Mouse (Mus musculus): Measurements from ENCODE around the gene Heyl. TPM values are rescaled to one million over a fixed set of nuclear protein-coding genes. Genes with fewer than 3 reads are reported as not detected.
"Not testable (repeated sequence)": the region's sequence is repeated elsewhere in the genome, so short reads cannot be mapped to it uniquely, and the experiment has no call there.

The Heyl gene
- total and polyA plus RNA-seq, 3 experiments, result 15.8 to 16.8 (median 16.5) TPM

DNA sequence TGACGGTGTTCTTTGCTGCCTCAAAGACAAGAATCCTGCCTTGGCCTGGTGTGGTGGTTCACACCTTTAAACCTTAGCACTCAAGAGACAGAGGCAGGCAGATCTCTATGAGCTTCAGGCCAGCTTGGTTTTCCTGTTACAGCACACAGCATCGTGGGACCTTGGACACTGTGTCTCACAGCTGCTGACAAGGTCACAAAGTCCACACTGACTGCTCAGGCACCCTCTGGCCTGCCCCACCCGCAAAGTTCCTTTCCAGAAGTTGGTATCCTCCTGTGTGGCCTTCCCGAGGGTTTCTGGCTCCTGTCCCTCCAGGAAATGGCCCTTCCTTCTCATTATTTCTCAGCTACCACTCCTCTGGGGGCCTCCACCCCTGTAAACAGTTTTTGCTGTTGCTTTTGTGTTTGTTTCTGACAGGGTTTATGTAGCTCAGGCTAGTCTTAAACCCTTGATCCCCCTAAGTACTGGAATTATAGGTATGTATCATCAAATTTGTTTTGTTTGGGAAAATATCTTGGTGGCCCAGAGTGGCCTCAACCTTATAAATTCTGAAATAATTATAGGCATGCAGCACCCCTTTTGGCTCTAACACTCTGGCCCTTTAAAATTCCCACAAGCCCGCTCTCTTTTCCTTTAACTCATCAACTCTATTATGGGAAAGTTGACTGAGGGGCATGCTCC is 28.5 kb downstream of the Heyl start, which contains the start of gene Pabpc4:
Gene Pabpc4, plus strand, starts transcription at position 631 of the 681 bp plus-strand sequence.
- Histone ChIP-seq H3K27me3 (ENCODE audit: control insufficient read depth, insufficient read depth, low read length) (no peaks in the 10 kb centered on the region), H3K4me1 (ENCODE audit: control insufficient read depth, insufficient read depth, low read length) (no peaks in the 10 kb centered on the region), H3K36me3 (ENCODE audit: control insufficient read depth, insufficient read depth, low read length) (no peaks in the 10 kb centered on the region), H3K79me2 (replicated peaks; ENCODE audit: control insufficient read depth, insufficient read depth, low read length) (no peaks in the 10 kb centered on the region), H3K4me3 (no peak within 1 kb of the TSS), H3K9ac (ENCODE audit: low read depth, low read length) (no peak within 1 kb of the TSS), H3K27ac (no peak within 1 kb of the TSS)
- 55% methylated on average over 5 of the region's 5 CpGs for whole genome bisulfite sequencing
- intact Hi-C loops (cut with DNase I), result no loop called here
- no peak for DNase-seq
- no peak for TF ChIP-seq EP300 (IDR thresholded peaks at IDR 0.05; ENCODE audit: insufficient read depth, low read depth, low read length)
- TF ChIP-seq CTCF (IDR thresholded peaks at IDR 0.05), result no peak
- no peak for TF ChIP-seq POLR2A (IDR thresholded peaks at IDR 0.05; ENCODE audit: insufficient read depth, low read depth, low read length)

DNA sequence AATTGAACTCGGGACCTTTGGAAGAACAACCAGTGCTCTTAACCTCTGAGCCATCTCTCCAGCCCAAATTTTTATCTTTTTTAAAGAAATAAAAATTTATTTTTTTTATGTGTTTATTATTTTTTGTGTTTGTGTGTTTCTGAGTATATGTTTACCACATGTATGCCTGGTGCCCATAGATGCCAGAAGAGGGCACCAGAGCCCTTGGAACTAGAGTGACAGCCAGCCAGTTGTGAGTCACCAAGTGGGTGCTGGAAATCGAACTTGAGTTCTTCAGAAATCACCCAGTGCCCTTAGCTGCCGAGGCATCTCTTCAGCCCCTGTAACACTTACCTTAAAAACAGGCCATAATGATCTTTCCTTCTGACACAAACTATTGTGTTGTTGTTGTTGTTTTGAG is 37.7 kb downstream of the Heyl start:
- TF ChIP-seq EP300 (IDR thresholded peaks at IDR 0.05; ENCODE audit: insufficient read depth, low read depth, low read length), result no peak
- no peak for TF ChIP-seq CTCF (IDR thresholded peaks at IDR 0.05)
- TF ChIP-seq POLR2A (IDR thresholded peaks at IDR 0.05; ENCODE audit: insufficient read depth, low read depth, low read length), result no peak
- Histone ChIP-seq H3K27me3 (ENCODE audit: control insufficient read depth, insufficient read depth, low read length) (no peaks in the 10 kb centered on the region), H3K9ac (ENCODE audit: low read depth, low read length) (no peak overlapping the region), H3K4me1 (ENCODE audit: control insufficient read depth, insufficient read depth, low read length) (no peaks in the 10 kb centered on the region), H3K36me3 (ENCODE audit: control insufficient read depth, insufficient read depth, low read length) (no peaks in the 10 kb centered on the region), H3K27ac (no peak overlapping the region), H3K79me2 (replicated peaks; ENCODE audit: control insufficient read depth, insufficient read depth, low read length) (no peaks in the 10 kb centered on the region), H3K4me3 (no peak overlapping the region)
- WGBS, result 92% methylated on average over 3 of the region's 3 CpGs
- intact Hi-C loops (cut with DNase I), result no loop called here
- no peak for DNase-seq

DNA sequence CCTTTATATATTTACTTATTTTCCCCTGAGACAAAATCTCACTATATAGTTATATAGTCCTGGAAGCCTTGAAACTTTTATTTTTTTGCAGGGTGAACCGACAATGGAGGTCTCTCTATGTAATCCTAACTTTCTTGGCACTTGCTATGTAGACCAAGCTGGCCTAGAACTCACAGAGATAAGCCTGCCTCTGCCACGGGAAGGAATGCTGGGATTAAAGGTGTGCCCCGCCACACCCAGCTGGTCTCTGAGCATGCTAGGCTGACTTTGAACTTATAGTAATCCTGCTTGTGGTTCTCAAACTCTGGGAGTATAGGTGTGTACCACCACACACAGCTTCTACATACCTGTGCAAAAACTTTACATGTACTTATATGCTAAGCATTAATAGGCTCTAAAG is 46.8 kb downstream of the Heyl start:
- TF ChIP-seq CTCF (IDR thresholded peaks at IDR 0.05) (no peak), EP300 (IDR thresholded peaks at IDR 0.05; ENCODE audit: insufficient read depth, low read depth, low read length) (no peak), POLR2A (IDR thresholded peaks at IDR 0.05; ENCODE audit: insufficient read depth, low read depth, low read length) (no peak)
- Histone ChIP-seq H3K27ac (no peak overlapping the region), H3K4me3 (no peak overlapping the region), H3K27me3 (ENCODE audit: control insufficient read depth, insufficient read depth, low read length) (no peaks in the 10 kb centered on the region), H3K79me2 (replicated peaks; ENCODE audit: control insufficient read depth, insufficient read depth, low read length) (no peaks in the 10 kb centered on the region), H3K36me3 (ENCODE audit: control insufficient read depth, insufficient read depth, low read length) (no peaks in the 10 kb centered on the region), H3K9ac (ENCODE audit: low read depth, low read length) (no peak overlapping the region), H3K4me1 (ENCODE audit: control insufficient read depth, insufficient read depth, low read length) (peaks cover 3% of the 10 kb centered on the region; the same call in 1 of the 2 replicates)
- intact Hi-C loops (cut with DNase I), result no loop called here
- no peak for DNase-seq
- WGBS, result 56% methylated on average over 3 of the region's 3 CpGs

DNA sequence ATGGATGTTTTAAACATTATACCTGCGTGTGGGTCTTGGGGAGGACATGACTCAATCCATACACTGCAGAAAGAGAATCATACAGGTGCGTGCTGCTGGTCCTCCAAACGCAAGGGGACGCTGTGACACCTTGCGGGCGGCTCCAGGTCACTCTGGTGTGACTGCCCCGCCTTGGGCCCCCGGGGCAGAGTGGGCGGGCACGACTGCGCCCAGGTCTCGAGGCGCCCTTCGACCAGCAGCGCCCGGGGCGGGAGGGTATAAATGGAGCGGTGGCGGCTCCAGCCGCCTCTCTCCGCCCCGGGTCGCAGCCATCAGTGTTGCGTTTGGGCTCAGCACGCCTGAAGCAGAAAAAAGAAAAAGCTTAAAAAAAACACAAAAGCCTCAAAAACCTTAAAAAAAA is 49.1 kb downstream of the Heyl start:
- peak overlapping the region; percentile 69 for H3K27ac ChIP-seq
- WGBS, result under 1% methylated on average over 25 of the region's 25 CpGs
- no peaks in the 10 kb centered on the region for H3K27me3 ChIP-seq (ENCODE audit: control insufficient read depth, insufficient read depth, low read length)
- peak; percentile 93 for DNase-seq
- H3K4me3 ChIP-seq, result peak overlapping the region; percentile 57
- intact Hi-C loops (cut with DNase I), result no loop called here
- peaks cover 4% of the 10 kb centered on the region; the same call in 1 of the 2 replicates for H3K4me1 ChIP-seq (ENCODE audit: control insufficient read depth, insufficient read depth, low read length)
- H3K36me3 ChIP-seq (ENCODE audit: control insufficient read depth, insufficient read depth, low read length), result peaks cover 4% of the 10 kb centered on the region
- H3K79me2 ChIP-seq (replicated peaks; ENCODE audit: control insufficient read depth, insufficient read depth, low read length), result no peaks in the 10 kb centered on the region
- TF ChIP-seq CTCF (IDR thresholded peaks at IDR 0.05), result no peak; the same call in none of the 2 replicates
- TF ChIP-seq POLR2A (IDR thresholded peaks at IDR 0.05; ENCODE audit: insufficient read depth, low read depth, low read length), result peak; percentile 68
- 0 out of 2 replicates have a peak, but pooled peaks have one; percentile 19 for TF ChIP-seq EP300 (IDR thresholded peaks at IDR 0.05; ENCODE audit: insufficient read depth, low read depth, low read length)
- peak overlapping the region; percentile 65; the same call in 1 of the 2 replicates for H3K9ac ChIP-seq (ENCODE audit: low read depth, low read length)

DNA sequence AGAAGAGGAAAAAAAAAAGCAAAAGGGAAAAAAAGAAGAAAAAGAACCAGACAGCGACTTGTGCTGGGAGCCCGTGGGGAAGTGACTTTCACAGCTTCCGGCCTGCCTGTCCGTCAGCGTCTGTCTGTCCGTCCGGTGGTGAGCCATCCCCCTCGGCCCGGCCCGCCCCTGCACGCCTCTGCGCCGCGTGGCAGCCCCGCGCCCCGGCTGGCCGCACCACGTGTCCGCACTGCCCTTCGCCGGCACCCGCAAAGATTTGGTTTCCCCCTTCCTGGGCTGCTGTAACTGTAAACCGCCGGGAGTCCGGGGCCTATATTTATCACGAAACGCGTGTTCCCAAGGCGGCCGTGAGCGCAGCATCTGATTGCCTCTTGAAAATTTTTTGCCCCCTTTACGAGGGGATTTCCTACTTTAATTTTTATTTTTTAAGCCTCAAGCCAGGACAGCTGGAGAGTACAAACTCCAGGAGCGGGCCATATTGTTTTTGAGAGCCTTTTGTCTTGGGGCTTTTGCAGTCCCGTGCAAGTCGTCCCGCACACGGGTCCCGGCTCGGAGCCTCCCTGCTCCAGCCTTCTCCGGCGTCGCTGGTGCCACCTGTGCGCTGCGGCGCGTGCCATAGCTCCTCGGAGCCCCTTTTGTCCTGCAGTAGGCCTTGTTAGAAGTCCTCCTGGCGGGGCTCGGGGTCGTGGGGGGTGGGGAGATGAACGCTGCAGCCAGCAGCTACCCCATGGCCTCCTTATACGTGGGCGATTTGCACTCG is 49.7 kb downstream of the Heyl start:
- peak overlapping the region; percentile 69 for H3K27ac ChIP-seq

DNA sequence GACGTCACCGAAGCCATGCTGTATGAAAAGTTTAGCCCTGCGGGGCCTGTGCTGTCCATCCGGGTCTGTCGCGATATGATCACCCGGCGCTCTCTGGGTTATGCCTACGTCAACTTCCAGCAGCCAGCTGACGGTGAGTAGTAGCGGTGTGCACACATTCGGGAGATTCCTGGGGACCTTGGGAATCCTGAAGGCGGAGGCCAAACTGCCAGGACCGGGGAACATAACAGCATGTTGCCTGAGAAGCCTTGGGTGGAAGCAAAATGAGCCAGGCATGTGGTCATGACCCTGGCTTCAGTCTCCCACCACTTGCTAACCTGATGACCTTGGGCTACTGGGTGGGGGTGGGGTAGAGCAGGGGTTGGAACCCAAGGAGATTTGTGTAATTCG is 50.3 kb downstream of the Heyl start:
- WGBS, result under 1% methylated on average over 15 of the region's 15 CpGs
- Histone ChIP-seq H3K4me3 (peak overlapping the region; percentile 57), H3K27ac (peak overlapping the region; percentile 66), H3K9ac (ENCODE audit: low read depth, low read length) (peak overlapping the region; percentile 75)
- H3K36me3 ChIP-seq (ENCODE audit: control insufficient read depth, insufficient read depth, low read length); H3K27me3 ChIP-seq (ENCODE audit: control insufficient read depth, insufficient read depth, low read length); intact Hi-C loops (cut with DNase I); H3K79me2 ChIP-seq (replicated peaks; ENCODE audit: control insufficient read depth, insufficient read depth, low read length); H3K4me1 ChIP-seq (ENCODE audit: control insufficient read depth, insufficient read depth, low read length): not testable (repeated sequence)
- DNase-seq, result peak; percentile 46 to 51

More for the DNA sequence above, 49.7 kb downstream of the Heyl start:
- intact Hi-C loops (cut with DNase I); H3K4me1 ChIP-seq (ENCODE audit: control insufficient read depth, insufficient read depth, low read length); H3K27me3 ChIP-seq (ENCODE audit: control insufficient read depth, insufficient read depth, low read length); H3K79me2 ChIP-seq (replicated peaks; ENCODE audit: control insufficient read depth, insufficient read depth, low read length); H3K36me3 ChIP-seq (ENCODE audit: control insufficient read depth, insufficient read depth, low read length): not testable (repeated sequence)
- WGBS, result under 1% methylated on average over 49 of the region's 55 CpGs
- Histone ChIP-seq H3K9ac (ENCODE audit: low read depth, low read length) (peak overlapping the region; percentile 64), H3K4me3 (peak overlapping the region; percentile 57)
- peak; percentile 67 to 69 for DNase-seq
